Mouse (Mus musculus) cerebellum, adult 18-20 months (tissue): ENCODE results near the gene Col6a4.
A peak's percentile ranks its signal among the peaks of the same experiment; 100 is the strongest.

Experiments used
- DNase-seq, 2 experiments: peaks; one replicate each; pipeline ENCODE4 v3.0.0; 2021

The Col6a4 gene

DNA sequence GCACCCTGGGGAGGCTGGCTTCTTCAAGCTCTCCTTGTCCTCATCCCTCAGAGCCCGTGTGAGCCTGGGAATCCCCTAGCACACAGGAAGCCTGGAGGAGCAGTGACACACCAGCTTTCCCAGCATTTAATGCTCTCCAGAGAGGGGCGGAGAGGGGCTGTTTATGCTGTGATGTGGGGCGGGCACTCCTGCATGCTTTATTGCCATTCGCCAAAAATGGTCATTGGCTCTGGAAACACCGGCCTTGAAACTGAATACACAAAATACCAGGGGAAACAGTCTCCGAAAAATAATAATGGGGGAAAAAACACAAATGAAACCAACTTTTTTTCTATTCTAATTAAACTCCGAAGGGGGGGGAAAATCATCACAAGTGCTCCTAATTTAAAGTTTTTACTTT lies at the start of gene Col6a4:
Gene Col6a4 (minus strand): TSS at position 101 of the 400 bp plus-strand sequence.
- DNase-seq: no peak

DNA sequence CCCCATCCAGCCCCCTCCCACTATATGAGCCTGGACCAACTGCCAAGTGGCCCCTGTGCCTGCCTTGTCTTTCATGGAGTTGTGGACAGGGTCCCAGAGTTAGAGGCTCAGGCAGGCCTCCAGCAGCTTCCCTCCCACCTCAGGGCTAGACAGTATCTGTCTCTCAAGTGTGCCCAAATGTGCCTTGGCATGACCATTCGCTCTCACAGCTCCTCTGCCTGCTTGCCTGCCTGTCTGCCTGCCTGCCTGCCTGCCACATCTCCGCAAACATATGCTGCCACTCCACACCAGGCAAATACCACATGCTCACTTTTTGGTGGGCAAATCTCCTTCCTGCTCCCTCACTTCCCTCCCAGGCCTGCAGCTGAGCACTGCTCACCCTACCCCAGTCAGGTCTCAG lies 49.0 kb upstream of the Col6a4 start:
- no peak for DNase-seq

DNA sequence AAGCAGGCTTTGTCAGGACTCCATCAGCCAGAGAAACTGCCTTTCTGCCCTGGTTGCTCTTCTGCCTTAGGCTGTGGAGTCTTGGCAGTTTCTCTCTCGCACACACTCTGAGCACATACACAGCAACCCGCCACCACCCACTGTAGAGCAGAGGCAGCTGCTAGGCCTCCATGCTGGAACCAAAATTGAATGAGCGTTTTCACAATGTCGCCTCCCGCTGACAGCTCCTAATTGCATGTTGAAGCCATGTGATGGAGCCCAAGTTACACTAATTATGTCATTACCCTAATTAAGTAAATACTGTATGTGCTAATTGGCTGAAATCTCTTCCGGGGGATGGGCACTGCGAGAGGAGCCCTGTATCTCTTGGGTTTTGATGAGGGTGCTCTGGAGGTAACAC lies 47.6 kb upstream of the Col6a4 start:
- no peak for DNase-seq

DNA sequence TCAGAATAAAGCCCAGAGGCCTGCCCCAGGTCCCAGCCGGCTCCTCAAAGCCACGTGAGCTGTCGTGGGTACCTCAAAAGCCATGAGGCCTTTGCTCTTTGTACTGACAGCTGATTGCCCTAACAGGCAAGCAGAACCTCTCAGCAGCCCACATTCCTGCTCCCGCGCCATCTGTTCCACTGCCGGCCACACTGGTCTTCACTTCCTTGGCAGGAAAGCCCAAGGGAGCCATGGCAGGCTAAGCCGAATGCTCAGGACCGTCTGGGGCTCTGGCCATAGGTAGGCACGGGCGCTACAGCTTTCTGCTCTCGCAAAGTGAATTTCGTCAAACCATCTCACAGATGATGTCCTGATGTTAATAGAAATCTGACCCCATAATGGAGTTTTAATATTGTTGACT lies 45.4 kb upstream of the Col6a4 start:
- peak; percentile 75 to 84 for DNase-seq

DNA sequence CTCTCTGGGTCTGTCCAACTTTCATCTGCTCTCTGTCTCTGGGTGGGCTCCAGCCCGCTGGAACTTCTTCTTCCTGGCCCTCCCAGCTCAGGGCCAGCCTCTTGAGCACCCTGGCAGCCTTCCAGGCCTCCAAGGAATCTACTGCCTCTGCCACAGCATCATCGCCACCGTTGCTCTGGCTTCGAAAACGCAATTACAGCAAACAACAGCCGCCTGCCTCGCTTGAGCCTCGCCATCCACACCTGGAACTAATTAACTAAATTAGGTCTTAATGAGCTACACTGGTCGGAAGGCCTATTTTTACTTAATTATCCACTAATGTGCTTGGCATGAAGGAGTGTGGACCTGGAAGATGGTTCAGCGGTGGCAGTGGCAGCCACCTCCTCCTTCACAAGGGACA lies 43.2 kb upstream of the Col6a4 start:
- DNase-seq: peak in 1 of 2 experiments; percentile 41

DNA sequence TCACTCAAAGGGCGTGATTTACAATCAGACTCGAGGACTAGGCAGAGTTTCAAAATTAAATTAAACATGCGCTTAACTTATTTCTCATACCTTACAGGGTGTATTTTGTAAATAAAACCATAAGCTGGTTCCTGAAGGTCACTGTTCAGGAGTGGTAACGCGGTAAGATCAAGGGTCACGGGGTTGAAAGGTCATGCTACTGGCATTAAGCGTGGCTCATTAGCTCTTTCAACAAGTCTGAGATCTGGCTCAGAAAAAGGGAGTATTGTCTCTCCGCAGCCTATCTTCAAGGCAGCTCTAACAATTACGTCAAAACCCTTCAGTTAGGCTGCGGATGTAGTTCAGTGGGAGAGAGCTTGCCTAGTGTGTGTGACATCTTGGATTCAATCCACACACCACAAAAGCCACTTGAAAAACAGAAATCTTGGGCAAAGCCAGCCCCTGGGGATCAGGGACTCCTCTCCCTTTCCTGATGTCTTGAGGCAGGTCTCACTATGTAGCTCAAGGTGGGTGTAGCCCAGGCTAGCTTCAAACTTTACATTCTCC lies 41.2 kb upstream of the Col6a4 start:
- DNase-seq: no peak

DNA sequence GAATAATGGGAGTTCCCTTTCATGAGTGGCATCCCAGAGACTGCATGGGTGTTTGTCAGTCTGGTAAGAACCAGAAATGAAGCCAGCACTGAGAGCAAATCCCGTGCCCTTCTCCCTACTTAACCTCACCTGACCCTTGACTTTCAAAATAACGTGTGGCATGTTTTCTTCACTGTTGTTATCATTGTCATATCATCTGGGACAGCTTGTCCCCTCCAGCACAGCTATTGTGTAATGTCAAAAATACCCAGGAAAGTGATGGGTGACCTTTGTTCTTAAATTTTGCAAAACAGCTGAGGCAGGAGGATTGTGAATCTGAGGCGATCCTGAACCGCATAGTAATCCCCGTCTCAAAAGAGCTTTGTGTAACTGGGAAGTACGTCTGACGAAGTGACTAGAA lies 33.7 kb upstream of the Col6a4 start:
- no peak for DNase-seq

DNA sequence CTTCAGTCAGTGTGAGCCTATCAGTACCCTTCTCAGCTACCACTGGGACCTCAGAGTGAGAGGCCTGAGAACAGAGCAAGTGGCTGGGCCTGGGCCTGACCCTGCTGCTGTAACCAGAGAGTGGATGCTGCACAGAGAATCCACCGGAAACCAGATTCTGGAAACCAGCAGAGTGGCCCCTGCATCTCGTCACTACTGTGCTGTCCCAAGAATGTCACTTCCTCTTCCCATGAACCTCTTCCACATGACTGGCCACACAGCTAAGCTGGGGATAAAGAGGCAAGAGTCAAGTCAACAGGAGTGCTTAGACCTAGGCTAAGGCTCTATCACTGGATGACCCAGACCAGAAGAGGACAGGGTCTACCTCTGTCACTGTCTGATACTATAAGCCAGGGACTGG lies 32.5 kb upstream of the Col6a4 start:
- no peak for DNase-seq

DNA sequence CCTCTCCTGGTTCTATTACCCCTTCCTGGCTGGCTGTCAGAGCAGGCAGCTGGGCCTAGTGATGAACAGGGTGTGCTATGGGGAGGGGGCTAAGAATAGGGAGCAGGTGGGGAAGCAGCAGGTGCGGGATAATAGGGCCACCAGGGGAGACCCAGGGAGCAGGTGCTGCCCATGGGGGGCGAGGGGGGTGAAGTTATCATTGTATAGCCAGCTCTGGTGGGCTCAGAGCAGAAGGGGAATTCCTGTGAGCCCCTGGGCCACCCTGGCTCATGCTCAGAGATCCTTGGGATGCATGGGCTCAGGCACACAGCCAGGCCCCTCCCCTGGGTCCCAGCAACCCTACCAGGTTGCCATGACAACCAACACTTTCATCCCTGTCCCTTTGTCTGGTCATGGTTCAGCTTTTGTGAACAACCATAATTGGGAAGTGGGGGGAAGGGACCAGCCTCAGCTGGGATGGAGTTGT lies 30.2 kb upstream of the Col6a4 start:
- DNase-seq: no peak

DNA sequence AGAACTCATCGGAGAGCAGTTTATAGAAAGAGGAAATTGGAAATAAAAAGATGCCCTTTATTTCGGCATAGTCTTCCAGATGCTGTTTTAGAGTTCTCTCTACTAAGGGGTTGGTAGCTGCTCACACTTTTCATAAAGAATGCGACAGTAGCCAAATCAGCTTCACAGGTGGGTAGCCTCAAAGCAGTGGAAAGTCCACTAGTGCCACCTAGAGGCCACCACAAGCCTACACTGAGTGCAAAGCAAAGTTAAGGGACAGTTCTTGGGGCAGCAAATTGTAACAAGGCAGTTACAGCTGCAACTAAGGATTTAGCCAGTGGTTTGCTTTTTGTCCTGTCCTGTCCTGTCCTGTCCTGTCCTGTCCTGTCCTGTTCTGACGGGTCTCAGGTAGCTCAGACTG lies 27.0 kb upstream of the Col6a4 start:
- DNase-seq: peak; percentile 47 to 50

DNA sequence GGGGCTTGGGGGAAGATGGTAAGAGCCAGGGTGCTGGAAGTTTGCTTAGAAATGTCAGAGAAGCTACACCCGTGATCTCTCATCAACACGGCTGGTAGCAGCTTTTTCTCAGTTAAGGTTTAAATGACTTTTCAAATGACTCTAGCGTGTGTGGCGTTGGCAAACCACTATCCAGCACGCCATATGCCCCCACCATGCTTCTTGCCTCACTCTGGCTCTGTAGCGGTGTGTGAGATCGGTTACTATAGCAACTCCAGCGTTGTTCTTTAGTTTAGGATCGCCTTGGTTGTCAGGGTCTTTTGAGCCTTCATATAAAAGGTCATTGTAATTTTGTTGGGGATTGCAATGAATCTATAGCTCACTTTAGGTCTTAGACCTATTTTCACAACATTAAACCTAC lies 22.5 kb upstream of the Col6a4 start:
- DNase-seq: no peak

DNA sequence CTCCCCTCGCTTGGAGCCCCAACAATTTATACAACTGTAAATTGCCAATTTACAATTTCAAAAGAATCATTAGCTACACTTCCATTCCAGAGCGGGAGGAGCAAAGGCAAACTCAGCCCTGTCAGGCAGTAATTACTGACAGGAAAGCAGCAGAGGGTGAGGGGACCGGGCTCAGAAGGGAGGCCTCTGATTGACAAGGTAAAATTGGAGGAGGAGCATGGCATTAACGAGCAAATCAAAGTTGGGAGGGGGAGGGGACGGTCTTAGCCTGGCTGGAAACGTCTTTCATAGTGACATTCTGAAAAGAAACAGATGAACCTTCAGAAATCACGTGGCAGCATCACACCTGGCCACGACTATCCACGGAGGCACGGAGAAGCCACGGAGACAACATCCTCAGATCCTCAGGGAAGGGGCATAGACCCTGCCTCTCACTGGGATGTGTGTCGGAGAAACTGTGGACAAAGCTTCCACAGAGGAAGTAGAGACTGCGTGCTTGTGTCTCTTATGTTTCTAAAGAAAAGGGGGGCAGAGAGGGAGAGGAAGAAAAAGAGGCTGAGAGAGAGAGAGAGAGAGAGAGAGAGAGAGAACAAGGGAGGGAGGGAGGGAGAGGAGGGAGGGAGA lies 19.3 kb upstream of the Col6a4 start:
- no peak for DNase-seq

DNA sequence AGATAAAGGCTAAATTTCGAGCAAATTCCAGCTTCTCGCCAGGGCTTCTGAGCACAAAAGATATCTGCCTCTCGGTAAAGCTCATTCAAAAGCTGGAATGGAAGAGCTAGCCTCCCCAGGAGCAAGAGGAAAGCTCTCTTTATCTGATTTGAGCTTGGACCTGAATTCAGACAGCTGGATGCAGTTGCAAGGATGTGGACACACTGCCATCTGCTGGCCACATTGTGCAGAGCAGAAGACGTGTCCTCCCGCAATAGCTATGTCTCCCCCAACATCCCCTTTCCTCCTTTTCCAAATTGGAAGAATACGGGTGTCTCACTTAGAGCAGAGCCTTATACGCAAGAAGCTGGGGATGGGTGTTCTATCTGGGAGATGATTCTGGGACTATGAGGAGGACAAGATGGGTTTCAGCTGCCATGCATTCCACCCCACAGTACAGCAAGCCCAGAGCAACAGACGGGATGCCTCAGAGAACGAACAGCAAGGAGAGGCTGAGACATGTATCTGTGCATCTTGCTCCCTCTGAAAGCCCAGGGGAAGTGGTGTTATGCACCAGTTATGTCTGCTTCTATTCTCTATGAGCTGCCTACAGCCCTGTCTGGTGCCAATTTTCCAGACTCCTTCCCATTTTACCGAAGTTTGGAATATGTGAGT lies 16.3 kb upstream of the Col6a4 start:
- DNase-seq: peak; percentile 75 to 81

DNA sequence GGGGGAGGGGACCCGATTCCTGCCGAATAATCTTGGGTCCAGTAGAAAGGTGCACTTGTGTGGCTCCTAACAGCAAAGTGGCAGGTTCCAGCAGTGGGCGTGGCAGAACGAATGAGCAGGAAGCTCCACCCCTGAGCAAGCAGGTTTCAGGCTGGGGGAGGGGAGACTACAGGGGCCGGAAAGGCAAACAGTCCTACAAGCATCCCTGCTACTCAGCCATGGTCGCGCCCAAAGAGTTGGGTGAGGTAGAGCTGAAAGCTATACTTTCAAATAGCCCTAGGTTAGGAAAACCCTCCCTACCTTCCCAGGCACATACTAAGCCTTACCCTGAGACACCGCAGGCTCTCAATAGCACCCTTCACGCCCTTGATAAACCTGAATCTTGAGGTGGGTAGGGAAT lies 9.7 kb upstream of the Col6a4 start:
- no peak for DNase-seq

DNA sequence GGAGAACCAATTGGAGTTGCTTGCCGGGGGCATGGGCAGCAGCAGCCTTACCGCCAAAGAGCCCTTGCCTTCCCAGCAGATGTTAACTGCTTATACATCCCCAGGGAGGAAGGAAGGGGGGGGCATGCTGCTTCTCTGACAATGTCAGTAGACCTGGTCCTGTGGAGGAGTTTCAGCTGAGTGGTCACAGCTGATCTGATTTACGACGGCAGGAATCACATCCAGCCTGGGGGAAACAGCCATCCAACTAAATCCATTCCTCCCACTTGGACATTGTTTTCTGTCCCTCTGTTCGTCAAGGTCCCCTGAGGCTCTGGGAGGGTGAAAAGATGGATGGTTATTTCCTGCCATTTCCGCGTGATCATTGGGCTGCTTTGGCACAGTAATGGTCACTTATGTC lies 7.8 kb upstream of the Col6a4 start:
- DNase-seq: no peak

DNA sequence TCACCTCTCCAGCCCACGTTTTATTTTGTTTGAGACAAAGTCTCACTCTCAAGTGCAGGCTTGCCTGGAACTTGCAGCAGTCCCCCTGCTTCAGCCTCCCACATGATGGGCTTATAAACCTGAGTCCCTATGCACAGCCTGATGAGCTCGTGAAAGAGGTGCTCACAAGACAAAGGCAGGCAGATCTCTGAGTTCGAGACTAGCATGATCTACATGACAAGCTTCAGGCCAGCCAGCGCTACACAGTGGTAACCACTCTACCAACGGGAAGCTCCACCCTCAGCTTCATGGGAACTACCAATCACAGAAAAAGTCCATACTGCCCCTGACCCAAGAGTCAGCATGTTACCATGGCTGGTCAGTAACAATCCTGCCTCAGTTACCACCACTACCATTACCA lies 4.6 kb upstream of the Col6a4 start:
- no peak for DNase-seq

DNA sequence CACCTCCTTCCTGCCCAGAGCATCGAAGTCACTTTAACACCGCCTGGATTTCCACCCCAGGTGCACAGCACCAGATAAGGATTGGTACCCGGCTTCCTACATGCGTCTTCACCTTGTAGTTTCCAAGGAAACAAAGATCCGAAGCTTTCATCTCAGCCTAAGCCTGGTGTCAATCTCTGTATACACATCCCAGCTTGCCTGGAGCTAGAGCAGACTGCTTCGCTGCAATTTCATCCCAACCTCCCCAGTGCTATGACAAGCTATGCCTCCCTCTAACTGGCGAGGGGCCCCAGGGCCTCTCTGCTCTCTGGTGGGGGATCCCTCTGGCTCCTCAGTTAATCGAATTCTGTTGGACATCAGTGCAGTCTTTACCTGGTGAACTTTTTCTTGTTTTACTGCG lies 3.7 kb upstream of the Col6a4 start:
- no peak for DNase-seq

DNA sequence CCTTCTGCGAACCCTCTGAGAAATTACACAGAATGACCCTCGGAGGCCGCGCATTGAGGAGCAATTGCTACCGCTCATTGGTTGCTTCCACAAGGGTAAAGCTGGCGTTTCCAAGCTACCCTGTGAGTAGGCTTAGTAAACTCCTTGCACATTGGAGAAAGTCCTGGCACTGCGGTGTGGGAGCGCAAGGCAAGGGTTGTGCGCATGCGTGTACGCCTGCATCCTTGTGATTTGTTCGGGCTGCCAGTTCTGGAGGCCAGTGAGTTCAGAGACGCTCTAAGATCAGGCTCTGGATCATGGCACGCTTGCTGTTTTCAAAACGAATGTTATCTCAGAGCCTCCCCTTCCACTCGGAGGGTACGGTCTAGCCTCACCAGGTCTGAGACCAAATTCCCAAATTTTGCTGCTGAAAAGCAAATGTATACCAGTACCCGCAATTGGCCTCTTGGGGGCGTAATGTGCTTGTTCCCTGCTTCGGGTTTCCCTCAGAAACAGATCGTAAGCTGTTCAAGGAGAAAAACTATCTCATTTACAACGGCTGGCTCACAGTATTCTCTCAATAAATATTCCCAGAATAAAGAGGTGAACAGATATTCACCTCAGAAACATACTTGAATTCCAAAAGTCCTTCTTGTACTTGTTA lies 2.9 kb upstream of the Col6a4 start:
- no peak for DNase-seq

DNA sequence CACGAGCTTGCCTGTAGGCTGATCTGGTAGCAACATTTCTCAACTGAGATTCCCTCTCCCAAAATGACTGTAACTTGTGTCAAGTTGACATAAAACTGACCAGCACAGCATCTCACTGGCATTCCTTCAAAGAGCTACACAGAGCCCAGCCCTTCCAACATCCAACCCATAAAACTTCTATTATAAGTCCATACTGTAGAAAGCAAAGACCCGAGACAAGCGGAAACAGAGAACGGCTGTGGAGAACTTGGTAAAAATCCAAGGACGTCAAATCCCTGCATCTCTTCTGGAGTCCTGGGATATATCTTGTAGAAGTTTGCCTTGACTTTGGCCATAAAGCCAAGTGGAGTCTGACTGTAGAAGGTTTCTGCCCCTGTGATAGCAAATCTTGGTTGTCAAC lies 15.1 kb downstream of the Col6a4 start:
- DNase-seq: no peak

DNA sequence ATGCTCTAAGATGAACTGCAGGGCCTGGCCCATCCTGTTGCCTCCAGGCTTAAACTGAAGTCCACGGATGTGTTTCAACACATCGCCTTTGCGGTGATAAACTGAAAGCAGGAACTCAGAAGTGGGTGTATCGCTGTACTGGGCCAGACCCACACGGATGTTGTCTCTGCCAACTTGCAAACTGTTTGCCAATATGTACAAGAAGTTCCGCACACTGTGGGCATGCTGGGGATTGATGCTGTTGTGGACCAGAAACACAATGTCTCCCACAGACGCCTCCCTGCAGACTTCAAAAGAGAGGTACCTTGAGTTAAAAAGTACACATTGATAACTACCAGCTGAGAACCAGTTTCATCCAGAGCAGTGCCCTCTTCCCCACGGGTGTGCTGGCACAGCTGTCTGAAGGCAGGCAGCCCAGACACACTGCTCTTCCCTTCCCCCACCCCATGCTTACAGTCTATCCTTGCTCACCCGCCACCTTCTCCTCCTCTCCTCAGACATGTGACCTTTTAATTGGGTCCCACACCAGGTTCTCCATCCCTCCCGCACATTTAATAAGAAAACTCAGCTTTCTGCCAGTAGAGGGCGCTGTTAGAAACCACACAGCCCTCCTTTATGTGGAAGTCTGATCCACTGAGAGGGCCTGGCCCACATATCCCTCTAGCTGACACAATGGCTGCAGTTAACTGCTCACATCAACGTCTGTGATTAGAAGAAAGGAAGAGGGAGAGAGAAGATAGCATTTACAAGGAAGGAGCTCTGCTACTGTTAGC lies 16.1 kb downstream of the Col6a4 start:
- DNase-seq: peak; percentile 31 to 41

DNA sequence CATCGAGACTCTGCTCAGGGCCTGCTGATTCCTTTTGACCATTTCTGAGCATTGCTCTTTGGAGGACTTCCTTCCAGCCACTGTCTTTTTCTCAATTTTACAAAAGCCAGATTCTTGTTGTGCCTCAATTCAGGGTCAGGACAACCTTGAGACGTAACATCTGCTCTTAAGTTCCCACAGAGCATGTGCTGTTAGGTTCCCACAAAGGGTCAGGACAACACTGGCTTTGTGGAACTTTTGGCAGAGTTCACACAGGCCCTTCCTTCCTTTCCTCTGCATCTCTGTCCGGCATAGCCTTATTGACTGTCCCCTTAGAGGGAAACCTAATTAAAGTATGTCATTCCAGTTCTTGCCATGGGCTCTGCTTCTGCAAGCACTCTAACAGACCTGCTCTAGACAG lies 18.6 kb downstream of the Col6a4 start:
- no peak for DNase-seq

DNA sequence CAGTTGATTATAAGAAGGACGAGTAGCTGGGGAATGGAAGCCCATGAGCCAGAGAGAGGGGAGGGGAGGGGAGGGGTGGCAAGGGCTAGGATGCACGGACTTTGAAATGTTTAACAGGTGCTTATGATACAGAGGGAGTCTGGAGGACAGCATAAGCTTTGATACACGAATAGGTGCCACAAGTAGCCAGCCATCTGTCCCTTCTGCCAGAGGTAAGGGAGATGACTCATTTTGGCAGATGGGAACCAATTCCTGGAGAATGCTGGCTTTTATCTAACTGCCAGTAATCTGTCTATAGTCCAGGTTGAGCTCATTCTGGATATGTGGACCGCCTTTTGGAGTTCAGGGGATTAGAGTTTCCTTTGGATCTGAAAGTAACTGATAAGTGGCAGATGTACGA lies 20.3 kb downstream of the Col6a4 start:
- peak; percentile 73 to 84 for DNase-seq

DNA sequence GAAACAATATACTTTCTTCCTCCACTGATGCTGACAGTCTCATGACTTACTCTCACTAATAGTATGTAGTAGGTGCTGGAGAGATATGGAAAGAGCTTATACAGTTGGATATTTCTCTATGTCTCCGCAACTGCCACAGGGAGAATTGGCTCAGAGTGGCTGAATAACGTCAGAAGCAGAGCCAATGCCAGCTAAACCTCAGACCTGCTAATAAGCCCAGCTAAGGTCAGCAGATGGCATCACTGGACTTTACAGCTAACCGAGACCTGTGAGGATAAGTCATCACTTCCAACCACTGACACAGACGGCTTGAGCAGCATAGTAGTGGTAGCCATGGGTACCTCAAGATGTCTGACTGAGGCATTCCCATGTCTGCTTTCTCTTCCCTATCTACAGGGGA lies 22.6 kb downstream of the Col6a4 start:
- peak; percentile 53 to 67 for DNase-seq
